Mouse (Mus musculus): ENCODE results near the gene Btg3.
A peak's percentile ranks its signal among the peaks of the same experiment; 100 is the strongest.

- peak; percentile 14; the same call in 1 of the 2 replicates for TF ChIP-seq POLR2A (IDR thresholded peaks at IDR 0.05; ENCODE audit: borderline replicate concordance, control insufficient read depth, low read depth, low read length)
- no peak for TF ChIP-seq CTCF (IDR thresholded peaks at IDR 0.05; ENCODE audit: control insufficient read depth, insufficient read depth, low read length)
These were observed 936 bp downstream of the Btg3 start for GRCm38 (mm10) chr16:78375821-78376691.
